Mouse (Mus musculus): ENCODE measurements around the gene Hist1h2ap. TPM values are rescaled to one million over a fixed set of nuclear protein-coding genes. Genes with fewer than 3 reads are reported as not detected.
"Not testable (repeated sequence)": the region's sequence is repeated elsewhere in the genome, so short reads cannot be mapped to it uniquely, and the experiment has no call there.

The Hist1h2ap gene
- polyA plus RNA-seq, 1 experiment from 2014 or later, result 5,437 TPM

- H3K4me3 ChIP-seq (ENCODE audit: low read depth, low read length), result no peak overlapping the region
- H3K4me2 ChIP-seq, result no peak overlapping the region
- ATAC-seq (ENCODE audit: insufficient read depth), result no peak
- 88% methylated on average over 7 of the region's 7 CpGs for WGBS
- no peaks in the 10 kb centered on the region for H3K4me1 ChIP-seq (ENCODE audit: insufficient read depth)
- DNase-seq, result no peak
- no peak overlapping the region for H3K27ac ChIP-seq (ENCODE audit: low read depth)
- H3K27me3 ChIP-seq (ENCODE audit: insufficient read depth, low read length), result no peaks in the 10 kb centered on the region
- no peaks in the 10 kb centered on the region for H3K9me3 ChIP-seq (ENCODE audit: low read depth, low read length)
- H3K36me3 ChIP-seq (ENCODE audit: insufficient read depth), result no peaks in the 10 kb centered on the region
- H3K9ac ChIP-seq, result no peak overlapping the region
- no peak for TF ChIP-seq CTCF (IDR thresholded peaks at IDR 0.05; ENCODE audit: low read depth)
These were observed 37.7 kb downstream of the Hist1h2ap start for GRCm38 (mm10) chr13:21795584-21795983.

- Histone ChIP-seq H3K27me3 (ENCODE audit: insufficient read depth, low read length) (no peaks in the 10 kb centered on the region), H3K4me3 (ENCODE audit: low read depth, low read length) (peak overlapping the region; percentile 20), H3K36me3 (ENCODE audit: insufficient read depth) (no peaks in the 10 kb centered on the region), H3K9ac (peak overlapping the region; percentile 24), H3K27ac (ENCODE audit: low read depth) (peak overlapping the region; percentile 78), H3K9me3 (ENCODE audit: low read depth, low read length) (no peaks in the 10 kb centered on the region), H3K4me2 (peak overlapping the region; percentile 52), H3K4me1 (ENCODE audit: insufficient read depth) (peaks cover 11% of the 10 kb centered on the region; the same call in 1 of the 2 replicates)
- 9% methylated on average over 18 of the region's 18 CpGs for WGBS
- ATAC-seq (ENCODE audit: insufficient read depth) (no peak), DNase-seq (peak; percentile 66)
- TF ChIP-seq CTCF (IDR thresholded peaks at IDR 0.05; ENCODE audit: low read depth), result no peak
These were observed 42.6 kb downstream of the Hist1h2ap start for GRCm38 (mm10) chr13:21790601-21791283.

- no peaks in the 10 kb centered on the region for H3K9me3 ChIP-seq (ENCODE audit: low read depth, low read length)
- no peak overlapping the region for H3K9ac ChIP-seq
- ATAC-seq (ENCODE audit: insufficient read depth) (no peak), DNase-seq (no peak)
- H3K4me2 ChIP-seq, result no peak overlapping the region
- WGBS, result 54% methylated on average over 6 of the region's 6 CpGs
- no peaks in the 10 kb centered on the region for H3K27me3 ChIP-seq (ENCODE audit: insufficient read depth, low read length)
- no peaks in the 10 kb centered on the region for H3K36me3 ChIP-seq (ENCODE audit: insufficient read depth)
- peaks cover 13% of the 10 kb centered on the region; the same call in 1 of the 2 replicates for H3K4me1 ChIP-seq (ENCODE audit: insufficient read depth)
- 0 out of 2 replicates have a peak overlapping the region, but pooled peaks have one; percentile 16 for H3K27ac ChIP-seq (ENCODE audit: low read depth)
- TF ChIP-seq CTCF (IDR thresholded peaks at IDR 0.05; ENCODE audit: low read depth), result no peak
- no peak overlapping the region for H3K4me3 ChIP-seq (ENCODE audit: low read depth, low read length)
These were observed 43.4 kb downstream of the Hist1h2ap start for GRCm38 (mm10) chr13:21789925-21790324.

- Histone ChIP-seq H3K9ac (peak overlapping the region; percentile 58), H3K4me3 (ENCODE audit: low read depth, low read length) (peak overlapping the region; percentile 24), H3K27ac (ENCODE audit: low read depth) (peak overlapping the region; percentile 90), H3K36me3 (ENCODE audit: insufficient read depth) (no peaks in the 10 kb centered on the region), H3K4me1 (ENCODE audit: insufficient read depth) (peaks cover 17% of the 10 kb centered on the region; the same call in 1 of the 2 replicates), H3K9me3 (ENCODE audit: low read depth, low read length) (no peaks in the 10 kb centered on the region), H3K4me2 (peak overlapping the region; percentile 57), H3K27me3 (ENCODE audit: insufficient read depth, low read length) (no peaks in the 10 kb centered on the region)
- WGBS, result 19% methylated on average over 13 of the region's 21 CpGs
- no peak for TF ChIP-seq CTCF (IDR thresholded peaks at IDR 0.05; ENCODE audit: low read depth)
- DNase-seq, result peak; percentile 56
- ATAC-seq (ENCODE audit: insufficient read depth), result peak; percentile 19; the same call in 1 of the 2 replicates
These were observed 45.3 kb downstream of the Hist1h2ap start for GRCm38 (mm10) chr13:21787760-21788593.

- H3K9me3 ChIP-seq (ENCODE audit: low read depth, low read length); H3K27me3 ChIP-seq (ENCODE audit: insufficient read depth, low read length); H3K36me3 ChIP-seq (ENCODE audit: insufficient read depth): not testable (repeated sequence)
- Histone ChIP-seq H3K27ac (ENCODE audit: low read depth) (peak within 1 kb of the TSS; percentile 100), H3K4me1 (ENCODE audit: insufficient read depth) (peaks cover 17% of the 10 kb centered on the region; the same call in 1 of the 2 replicates), H3K4me2 (peak within 1 kb of the TSS; percentile 64), H3K4me3 (ENCODE audit: low read depth, low read length) (peak within 1 kb of the TSS; percentile 34), H3K9ac (peak within 1 kb of the TSS; percentile 61)
- DNase-seq (peak; percentile 100), ATAC-seq (ENCODE audit: insufficient read depth) (peak; percentile 92)
- WGBS, result under 1% methylated on average over 35 of the region's 63 CpGs
These were observed 46.2 kb downstream of the Hist1h2ap start, which contains the start of the genes Hist1h2an and Hist1h2bp for GRCm38 (mm10) chr13:21786899-21787629. TSS of gene Hist1h2an (minus strand) at chr13:21787218. TSS of gene Hist1h2bp (plus strand) at chr13:21787461.

- no peaks in the 10 kb centered on the region for H3K27me3 ChIP-seq (ENCODE audit: insufficient read depth, low read length)
- 2% methylated on average over 8 of the region's 8 CpGs for WGBS
- DNase-seq (peak; percentile 82), ATAC-seq (ENCODE audit: insufficient read depth) (no peak)
- peak overlapping the region; percentile 64 for H3K4me2 ChIP-seq
- peak overlapping the region; percentile 34 for H3K4me3 ChIP-seq (ENCODE audit: low read depth, low read length)
- peaks cover 17% of the 10 kb centered on the region; the same call in 1 of the 2 replicates for H3K4me1 ChIP-seq (ENCODE audit: insufficient read depth)
- H3K27ac ChIP-seq (ENCODE audit: low read depth), result peak overlapping the region; percentile 100
- no peaks in the 10 kb centered on the region for H3K9me3 ChIP-seq (ENCODE audit: low read depth, low read length)
- TF ChIP-seq CTCF (IDR thresholded peaks at IDR 0.05; ENCODE audit: low read depth), result no peak
- H3K36me3 ChIP-seq (ENCODE audit: insufficient read depth), result no peaks in the 10 kb centered on the region
- H3K9ac ChIP-seq, result peak overlapping the region; percentile 61
These were observed 47.0 kb downstream of the Hist1h2ap start for GRCm38 (mm10) chr13:21786189-21786898.

Measured in lung, embryonic 14.5 days (tissue).